Mouse (Mus musculus): ENCODE results near the gene Rnf123. TPM values are rescaled to one million over a fixed set of nuclear protein-coding genes. Genes with fewer than 3 reads are reported as not detected.

Gene Rnf123
- polyA plus RNA-seq, 1 experiment from 2014 or later: 49.9 TPM

- WGBS: 91% methylated on average over 9 of the region's 9 CpGs
- ATAC-seq (ENCODE audit: low FRiP score) (no peak), DNase-seq (ENCODE audit: low spot score) (no peak)
- Histone ChIP-seq H3K4me3 (replicated peaks; ENCODE audit: low read length) (no peak overlapping the region), H3K4me1 (replicated peaks; ENCODE audit: control insufficient read depth, insufficient read depth, low read length) (no peaks in the 10 kb centered on the region), H3K27ac (no peak overlapping the region), H3K4me2 (replicated peaks) (no peak overlapping the region), H3K9me3 (ENCODE audit: control insufficient read depth, low read length) (no peaks in the 10 kb centered on the region), H3K9ac (no peak overlapping the region), H3K27me3 (ENCODE audit: control insufficient read depth, insufficient read depth, low read length) (no peaks in the 10 kb centered on the region), H3K36me3 (replicated peaks; ENCODE audit: control insufficient read depth, insufficient read depth) (peaks cover 52% of the 10 kb centered on the region)
Observed at GRCm38 (mm10) chr9:108069007-108069406, 14.1 kb downstream of the Rnf123 start.

- H3K9ac ChIP-seq: no peak overlapping the region
- ATAC-seq (ENCODE audit: low FRiP score): peak; percentile 47; the same call in 1 of the 2 replicates
- peak; percentile 92 for DNase-seq (ENCODE audit: low spot score)
- H3K4me1 ChIP-seq (replicated peaks; ENCODE audit: control insufficient read depth, insufficient read depth, low read length): no peaks in the 10 kb centered on the region
- H3K27ac ChIP-seq: no peak overlapping the region
- H3K9me3 ChIP-seq (ENCODE audit: control insufficient read depth, low read length): no peaks in the 10 kb centered on the region
- WGBS: 26% methylated on average over 8 of the region's 8 CpGs
- peaks cover 63% of the 10 kb centered on the region for H3K36me3 ChIP-seq (replicated peaks; ENCODE audit: control insufficient read depth, insufficient read depth)
- no peak overlapping the region for H3K4me3 ChIP-seq (replicated peaks; ENCODE audit: low read length)
- H3K27me3 ChIP-seq (ENCODE audit: control insufficient read depth, insufficient read depth, low read length): no peaks in the 10 kb centered on the region
- no peak overlapping the region for H3K4me2 ChIP-seq (replicated peaks)
Observed at GRCm38 (mm10) chr9:108067900-108068299, 15.2 kb downstream of the Rnf123 start.

GRCm38 (mm10) chr9:108067199-108067598 is 15.9 kb downstream of the Rnf123 start:
- DNase-seq (ENCODE audit: low spot score): no peak
- no peaks in the 10 kb centered on the region for H3K27me3 ChIP-seq (ENCODE audit: control insufficient read depth, insufficient read depth, low read length)
- H3K9ac ChIP-seq: no peak overlapping the region
- 86% methylated on average over 7 of the region's 7 CpGs for WGBS
- H3K27ac ChIP-seq: no peak overlapping the region
- H3K4me3 ChIP-seq (replicated peaks; ENCODE audit: low read length): no peak overlapping the region
- no peaks in the 10 kb centered on the region for H3K9me3 ChIP-seq (ENCODE audit: control insufficient read depth, low read length)
- H3K36me3 ChIP-seq (replicated peaks; ENCODE audit: control insufficient read depth, insufficient read depth): peaks cover 64% of the 10 kb centered on the region
- no peaks in the 10 kb centered on the region for H3K4me1 ChIP-seq (replicated peaks; ENCODE audit: control insufficient read depth, insufficient read depth, low read length)
- no peak for ATAC-seq (ENCODE audit: low FRiP score)
- no peak overlapping the region for H3K4me2 ChIP-seq (replicated peaks)

- ATAC-seq (ENCODE audit: low FRiP score) (0 out of 2 replicates have a peak, but pooled peaks have one; percentile 62), DNase-seq (ENCODE audit: low spot score) (peak; percentile 63)
- Histone ChIP-seq H3K27ac (no peak overlapping the region), H3K4me2 (replicated peaks) (no peak overlapping the region), H3K4me3 (replicated peaks; ENCODE audit: low read length) (no peak overlapping the region), H3K9ac (no peak overlapping the region), H3K4me1 (replicated peaks; ENCODE audit: control insufficient read depth, insufficient read depth, low read length) (no peaks in the 10 kb centered on the region), H3K27me3 (ENCODE audit: control insufficient read depth, insufficient read depth, low read length) (no peaks in the 10 kb centered on the region), H3K9me3 (ENCODE audit: control insufficient read depth, low read length) (no peaks in the 10 kb centered on the region), H3K36me3 (replicated peaks; ENCODE audit: control insufficient read depth, insufficient read depth) (peaks cover 58% of the 10 kb centered on the region)
- WGBS: 50% methylated on average over 5 of the region's 5 CpGs
Observed at GRCm38 (mm10) chr9:108065491-108066011, 17.6 kb downstream of the Rnf123 start.

- Histone ChIP-seq H3K36me3 (replicated peaks; ENCODE audit: control insufficient read depth, insufficient read depth) (peaks cover 58% of the 10 kb centered on the region), H3K4me3 (replicated peaks; ENCODE audit: low read length) (no peak overlapping the region), H3K9me3 (ENCODE audit: control insufficient read depth, low read length) (no peaks in the 10 kb centered on the region), H3K9ac (no peak overlapping the region), H3K4me2 (replicated peaks) (no peak overlapping the region), H3K27ac (no peak overlapping the region), H3K4me1 (replicated peaks; ENCODE audit: control insufficient read depth, insufficient read depth, low read length) (no peaks in the 10 kb centered on the region), H3K27me3 (ENCODE audit: control insufficient read depth, insufficient read depth, low read length) (no peaks in the 10 kb centered on the region)
- DNase-seq (ENCODE audit: low spot score) (no peak), ATAC-seq (ENCODE audit: low FRiP score) (no peak)
- 89% methylated on average over 12 of the region's 12 CpGs for WGBS
Observed at GRCm38 (mm10) chr9:108063361-108063760, 19.8 kb downstream of the Rnf123 start.

- WGBS: 87% methylated on average over 3 of the region's 3 CpGs
- Histone ChIP-seq H3K27me3 (ENCODE audit: control insufficient read depth, insufficient read depth, low read length) (no peaks in the 10 kb centered on the region), H3K9ac (no peak overlapping the region), H3K4me2 (replicated peaks) (no peak overlapping the region), H3K27ac (no peak overlapping the region), H3K9me3 (ENCODE audit: control insufficient read depth, low read length) (no peaks in the 10 kb centered on the region), H3K36me3 (replicated peaks; ENCODE audit: control insufficient read depth, insufficient read depth) (peaks cover 70% of the 10 kb centered on the region), H3K4me3 (replicated peaks; ENCODE audit: low read length) (no peak overlapping the region), H3K4me1 (replicated peaks; ENCODE audit: control insufficient read depth, insufficient read depth, low read length) (no peaks in the 10 kb centered on the region)
- DNase-seq (ENCODE audit: low spot score) (no peak), ATAC-seq (ENCODE audit: low FRiP score) (no peak)
Observed at GRCm38 (mm10) chr9:108062142-108062541, 21.0 kb downstream of the Rnf123 start.

- H3K9ac ChIP-seq: no peak overlapping the region
- no peak for ATAC-seq (ENCODE audit: low FRiP score)
Observed at GRCm38 (mm10) chr9:108058291-108058690, 24.9 kb downstream of the Rnf123 start.

GRCm38 (mm10) chr9:108057262-108057562 is 25.9 kb downstream of the Rnf123 start:
- Histone ChIP-seq H3K9ac (no peak overlapping the region), H3K27ac (no peak overlapping the region), H3K27me3 (ENCODE audit: control insufficient read depth, insufficient read depth, low read length) (no peaks in the 10 kb centered on the region), H3K9me3 (ENCODE audit: control insufficient read depth, low read length) (no peaks in the 10 kb centered on the region), H3K4me2 (replicated peaks) (no peak overlapping the region), H3K4me3 (replicated peaks; ENCODE audit: low read length) (no peak overlapping the region), H3K4me1 (replicated peaks; ENCODE audit: control insufficient read depth, insufficient read depth, low read length) (0 out of 2 replicates have a peak, but pooled peaks cover 4% of the 10 kb centered on the region), H3K36me3 (replicated peaks; ENCODE audit: control insufficient read depth, insufficient read depth) (peaks cover 76% of the 10 kb centered on the region)
- ATAC-seq (ENCODE audit: low FRiP score) (no peak), DNase-seq (ENCODE audit: low spot score) (no peak)
- WGBS: 91% methylated on average over 5 of the region's 5 CpGs

More at GRCm38 (mm10) chr9:108058291-108058690, 24.9 kb downstream of the Rnf123 start:
- Histone ChIP-seq H3K27me3 (ENCODE audit: control insufficient read depth, insufficient read depth, low read length) (no peaks in the 10 kb centered on the region), H3K4me3 (replicated peaks; ENCODE audit: low read length) (no peak overlapping the region), H3K4me2 (replicated peaks) (no peak overlapping the region), H3K4me1 (replicated peaks; ENCODE audit: control insufficient read depth, insufficient read depth, low read length) (0 out of 2 replicates have a peak, but pooled peaks cover 1% of the 10 kb centered on the region), H3K27ac (no peak overlapping the region), H3K9me3 (ENCODE audit: control insufficient read depth, low read length) (no peaks in the 10 kb centered on the region), H3K36me3 (replicated peaks; ENCODE audit: control insufficient read depth, insufficient read depth) (peaks cover 85% of the 10 kb centered on the region)
- 92% methylated on average over 9 of the region's 9 CpGs for WGBS
- DNase-seq (ENCODE audit: low spot score): no peak

GRCm38 (mm10) chr9:108056361-108057261 is 26.5 kb downstream of the Rnf123 start:
- no peak overlapping the region for H3K27ac ChIP-seq
- ATAC-seq (ENCODE audit: low FRiP score): no peak
- DNase-seq (ENCODE audit: low spot score): no peak
- WGBS: 80% methylated on average over 28 of the region's 28 CpGs
- no peak overlapping the region for H3K9ac ChIP-seq
- 0 out of 2 replicates have a peak, but pooled peaks cover 4% of the 10 kb centered on the region for H3K4me1 ChIP-seq (replicated peaks; ENCODE audit: control insufficient read depth, insufficient read depth, low read length)
- no peaks in the 10 kb centered on the region for H3K9me3 ChIP-seq (ENCODE audit: control insufficient read depth, low read length)
- no peaks in the 10 kb centered on the region for H3K27me3 ChIP-seq (ENCODE audit: control insufficient read depth, insufficient read depth, low read length)
- H3K4me2 ChIP-seq (replicated peaks): no peak overlapping the region
- H3K36me3 ChIP-seq (replicated peaks; ENCODE audit: control insufficient read depth, insufficient read depth): peaks cover 75% of the 10 kb centered on the region
- H3K4me3 ChIP-seq (replicated peaks; ENCODE audit: low read length): no peak overlapping the region

Measured in hindbrain, embryonic 14.5 days (tissue).